Mouse (Mus musculus): Measurements from ENCODE around the gene Stpg4. TPM values are rescaled to one million over a fixed set of nuclear protein-coding genes. Genes with fewer than 3 reads are reported as not detected.

Gene Stpg4
- polyA plus RNA-seq (2012; rRNA removed), result 0.16 TPM in 1 of 2 replicates, not detected in the other

GRCm38 (mm10) chr17:87427511-87427910 lies at the start of gene Stpg4:
TSS of gene Stpg4 (minus strand) at chr17:87427741.
- no peak for DNase-seq (ENCODE audit: low read depth)
- TF ChIP-seq POLR2A (IDR thresholded peaks at IDR 0.05; ENCODE audit: borderline replicate concordance, extremely low read depth, insufficient read depth, insufficient read length, poor library complexity, severe bottlenecking) (no peak), CTCF (IDR thresholded peaks at IDR 0.05; ENCODE audit: borderline replicate concordance, extremely low read depth, insufficient read depth, insufficient read length) (no peak; the same call in 1 of the 2 replicates)

GRCm38 (mm10) chr17:87475356-87475755 lies 47.8 kb upstream of the Stpg4 start:
- TF ChIP-seq CTCF (IDR thresholded peaks at IDR 0.05; ENCODE audit: borderline replicate concordance, extremely low read depth, insufficient read depth, insufficient read length) (no peak), POLR2A (IDR thresholded peaks at IDR 0.05; ENCODE audit: borderline replicate concordance, extremely low read depth, insufficient read depth, insufficient read length, poor library complexity, severe bottlenecking) (no peak)
- no peak for DNase-seq (ENCODE audit: low read depth)

- no peak for DNase-seq (ENCODE audit: low read depth)
- TF ChIP-seq CTCF (IDR thresholded peaks at IDR 0.05; ENCODE audit: borderline replicate concordance, extremely low read depth, insufficient read depth, insufficient read length), result no peak
- TF ChIP-seq POLR2A (IDR thresholded peaks at IDR 0.05; ENCODE audit: borderline replicate concordance, extremely low read depth, insufficient read depth, insufficient read length, poor library complexity, severe bottlenecking), result no peak
These were observed 46.9 kb upstream of the Stpg4 start for GRCm38 (mm10) chr17:87474501-87474795.

GRCm38 (mm10) chr17:87473736-87474500 lies 46.4 kb upstream of the Stpg4 start:
- TF ChIP-seq POLR2A (IDR thresholded peaks at IDR 0.05; ENCODE audit: borderline replicate concordance, extremely low read depth, insufficient read depth, insufficient read length, poor library complexity, severe bottlenecking) (no peak), CTCF (IDR thresholded peaks at IDR 0.05; ENCODE audit: borderline replicate concordance, extremely low read depth, insufficient read depth, insufficient read length) (no peak)
- DNase-seq (ENCODE audit: low read depth), result peak; percentile 70

GRCm38 (mm10) chr17:87473441-87473735 lies 45.8 kb upstream of the Stpg4 start:
- no peak for DNase-seq (ENCODE audit: low read depth)
- TF ChIP-seq CTCF (IDR thresholded peaks at IDR 0.05; ENCODE audit: borderline replicate concordance, extremely low read depth, insufficient read depth, insufficient read length), result no peak
- no peak for TF ChIP-seq POLR2A (IDR thresholded peaks at IDR 0.05; ENCODE audit: borderline replicate concordance, extremely low read depth, insufficient read depth, insufficient read length, poor library complexity, severe bottlenecking)

GRCm38 (mm10) chr17:87472879-87473278 lies 45.3 kb upstream of the Stpg4 start:
- TF ChIP-seq CTCF (IDR thresholded peaks at IDR 0.05; ENCODE audit: borderline replicate concordance, extremely low read depth, insufficient read depth, insufficient read length) (no peak), POLR2A (IDR thresholded peaks at IDR 0.05; ENCODE audit: borderline replicate concordance, extremely low read depth, insufficient read depth, insufficient read length, poor library complexity, severe bottlenecking) (no peak)

GRCm38 (mm10) chr17:87471661-87472060 lies 44.1 kb upstream of the Stpg4 start:
- no peak for DNase-seq (ENCODE audit: low read depth)
- no peak for TF ChIP-seq CTCF (IDR thresholded peaks at IDR 0.05; ENCODE audit: borderline replicate concordance, extremely low read depth, insufficient read depth, insufficient read length)
- no peak for TF ChIP-seq POLR2A (IDR thresholded peaks at IDR 0.05; ENCODE audit: borderline replicate concordance, extremely low read depth, insufficient read depth, insufficient read length, poor library complexity, severe bottlenecking)

More at GRCm38 (mm10) chr17:87472879-87473278, 45.3 kb upstream of the Stpg4 start:
- no peak for DNase-seq (ENCODE audit: low read depth)

- DNase-seq (ENCODE audit: low read depth), result no peak
- TF ChIP-seq CTCF (IDR thresholded peaks at IDR 0.05; ENCODE audit: borderline replicate concordance, extremely low read depth, insufficient read depth, insufficient read length) (no peak), POLR2A (IDR thresholded peaks at IDR 0.05; ENCODE audit: borderline replicate concordance, extremely low read depth, insufficient read depth, insufficient read length, poor library complexity, severe bottlenecking) (no peak)
These were observed 43.3 kb upstream of the Stpg4 start for GRCm38 (mm10) chr17:87470797-87471196.

- DNase-seq (ENCODE audit: low read depth), result no peak
- TF ChIP-seq CTCF (IDR thresholded peaks at IDR 0.05; ENCODE audit: borderline replicate concordance, extremely low read depth, insufficient read depth, insufficient read length), result no peak
- TF ChIP-seq POLR2A (IDR thresholded peaks at IDR 0.05; ENCODE audit: borderline replicate concordance, extremely low read depth, insufficient read depth, insufficient read length, poor library complexity, severe bottlenecking), result no peak
These were observed 42.7 kb upstream of the Stpg4 start for GRCm38 (mm10) chr17:87470282-87470681.

GRCm38 (mm10) chr17:87469428-87469827 lies 41.9 kb upstream of the Stpg4 start:
- TF ChIP-seq CTCF (IDR thresholded peaks at IDR 0.05; ENCODE audit: borderline replicate concordance, extremely low read depth, insufficient read depth, insufficient read length), result no peak
- DNase-seq (ENCODE audit: low read depth), result no peak

GRCm38 (mm10) chr17:87468616-87469015 lies 41.1 kb upstream of the Stpg4 start:
- no peak for DNase-seq (ENCODE audit: low read depth)
- TF ChIP-seq POLR2A (IDR thresholded peaks at IDR 0.05; ENCODE audit: borderline replicate concordance, extremely low read depth, insufficient read depth, insufficient read length, poor library complexity, severe bottlenecking), result no peak
- TF ChIP-seq CTCF (IDR thresholded peaks at IDR 0.05; ENCODE audit: borderline replicate concordance, extremely low read depth, insufficient read depth, insufficient read length), result no peak

GRCm38 (mm10) chr17:87461499-87461896 lies 34.0 kb upstream of the Stpg4 start:
- peak; percentile 34 for DNase-seq (ENCODE audit: low read depth)
- TF ChIP-seq CTCF (IDR thresholded peaks at IDR 0.05; ENCODE audit: borderline replicate concordance, extremely low read depth, insufficient read depth, insufficient read length) (peak; percentile 25; the same call in 1 of the 2 replicates), POLR2A (IDR thresholded peaks at IDR 0.05; ENCODE audit: borderline replicate concordance, extremely low read depth, insufficient read depth, insufficient read length, poor library complexity, severe bottlenecking) (no peak)
